Mouse (Mus musculus): Measurements from ENCODE around the gene Safb.

DNA sequence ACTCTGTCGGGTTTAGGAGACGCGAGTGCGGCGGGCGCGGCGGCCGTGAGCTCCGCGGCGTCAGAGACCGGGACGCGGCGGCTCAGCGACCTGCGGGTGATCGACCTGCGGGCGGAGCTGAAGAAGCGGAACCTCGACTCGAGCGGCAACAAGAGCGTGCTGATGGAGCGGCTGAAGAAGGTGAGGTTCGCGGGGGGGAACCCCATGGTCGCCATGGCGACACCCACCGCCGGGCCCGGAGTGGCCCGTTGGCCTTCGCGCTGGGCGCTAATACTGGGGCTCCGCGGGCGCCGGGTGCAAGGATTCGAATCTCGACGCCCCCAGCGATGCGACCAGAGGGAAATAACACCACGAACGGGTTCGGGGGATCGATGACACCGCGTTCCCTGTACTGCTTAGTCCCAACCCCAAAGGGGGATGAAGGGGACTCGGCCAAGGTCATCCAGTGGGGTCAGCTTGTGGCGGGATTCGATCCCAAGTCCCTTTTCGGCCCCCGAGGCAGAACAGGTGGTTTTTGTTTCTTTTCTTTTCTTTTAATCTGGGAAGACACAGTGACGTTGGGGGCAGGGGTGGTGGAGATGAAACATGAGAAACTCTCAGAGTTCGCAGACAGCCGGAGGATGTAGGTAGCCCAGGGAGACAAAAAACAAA lies 671 bp downstream of the Safb start:
- no peak for TF ChIP-seq CTCF (IDR thresholded peaks at IDR 0.05; ENCODE audit: borderline replicate concordance, insufficient read depth, low read length)
- no peak for TF ChIP-seq POLR2A (IDR thresholded peaks at IDR 0.05; ENCODE audit: low read depth, low read length)
